Mouse (Mus musculus) E14TG2a.4 (cell line): Measurements from ENCODE around the gene Actn4.

ENCODE experiments used
- CTCF ChIP-seq: conservative IDR thresholded peaks from 2 replicates; pipeline ENCODE4 v1.5.1; 2014; ENCODE audit warnings: low read length
- NANOG ChIP-seq: IDR thresholded peaks from 2 replicates; pipeline ENCODE4 v1.6.1; 2014; ENCODE audit warnings: borderline replicate concordance, low read length, mixed read lengths

GRCm38 (mm10) chr7:28961927-28962670 lies at the start of gene Actn4:
- TF ChIP-seq CTCF, result no peak
- TF ChIP-seq NANOG, result no peak
